Mouse (Mus musculus): ENCODE data around the gene Scaf1.

GRCm38 (mm10) chr7:45050945-45051600 lies 34.9 kb upstream of the Scaf1 start:
- no peak for TF ChIP-seq POLR2A (IDR thresholded peaks at IDR 0.05; ENCODE audit: control insufficient read depth, low read depth, low read length)
- TF ChIP-seq CTCF (IDR thresholded peaks at IDR 0.05; ENCODE audit: control insufficient read depth, insufficient read depth, insufficient replicate concordance, low read depth, low read length): no peak

Measured in testis, adult 2 months (tissue).